Mouse (Mus musculus): Measurements from ENCODE around the gene Vmo1.

DNA sequence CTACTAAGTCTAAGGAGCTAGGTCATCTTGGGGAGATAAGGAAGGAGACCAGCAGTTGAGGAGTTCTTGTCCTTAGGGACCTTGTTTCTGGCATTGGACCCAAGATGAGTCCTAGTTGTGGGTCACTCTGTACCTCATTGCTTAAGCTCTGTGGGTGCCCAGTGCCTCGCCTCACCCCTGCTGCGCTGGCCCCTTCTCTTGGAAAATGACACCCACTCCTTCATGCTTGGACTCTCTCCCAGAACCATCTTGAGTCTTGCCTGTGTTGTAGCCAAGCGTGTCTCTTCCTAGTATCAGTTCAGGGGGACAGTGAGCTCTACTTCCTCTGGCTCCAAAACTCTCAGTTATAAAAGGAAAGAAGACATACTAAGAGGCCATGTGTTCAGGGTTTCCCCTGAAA, 25.3 kb downstream of the Vmo1 start:
- TF ChIP-seq CTCF (IDR thresholded peaks at IDR 0.05) (no peak), EP300 (IDR thresholded peaks at IDR 0.05) (no peak)

Data from lung, postnatal 0 days (tissue).